In genomic region chr13:100063936-100064335, GRCm38 (mm10) we compare ENCODE assay signal across 16 mouse cellular contexts.
"Had no signal": no experiment of that assay in that cellular context is flagged by ENCODE, and none has a peak within 500 bp of the region (broad histone marks: within the 10 kb centered on the region; RNA-seq: fewer than 3 reads in every experiment).

No protein-coding gene starts in this region.

- DNase-seq: kidney, adult 11 months; kidney, adult 9 months; kidney, postnatal 36 days; layer of hippocampus, adult 9-11 months; retina, postnatal 1 day; right cerebral cortex, postnatal 4 days; spleen, adult 18-20 months; thymus, adult 2 months; thymus, postnatal 25 days had no signal

- H3K27me3 ChIP-seq: liver, embryonic 15.5 days; midbrain, embryonic 12.5 days; neural tube, embryonic 13.5 days had no signal

- H3K9me3 ChIP-seq: limb, embryonic 10.5 days; liver, embryonic 15.5 days; midbrain, embryonic 12.5 days; neural tube, embryonic 13.5 days had no signal

- H3K27ac ChIP-seq: kidney, postnatal 0 days; limb, embryonic 10.5 days; liver, embryonic 15.5 days; midbrain, embryonic 12.5 days; neural tube, embryonic 13.5 days had no signal

- H3K4me1 ChIP-seq: limb, embryonic 10.5 days; liver, embryonic 15.5 days; midbrain, embryonic 12.5 days; neural tube, embryonic 13.5 days had no signal

- ATAC-seq: midbrain, embryonic 16.5 days had no signal

- H3K4me3 ChIP-seq: limb, embryonic 10.5 days; liver, embryonic 15.5 days; midbrain, embryonic 12.5 days; neural tube, embryonic 13.5 days had no signal

- H3K4me2 ChIP-seq: liver, embryonic 11.5 days; liver, embryonic 15.5 days; midbrain, embryonic 12.5 days; neural tube, embryonic 13.5 days had no signal

- H3K9ac ChIP-seq: liver, embryonic 15.5 days; midbrain, embryonic 12.5 days; neural tube, embryonic 13.5 days had no signal
